Mouse (Mus musculus) heart, postnatal 0 days (tissue): ENCODE measurements around the gene Pde4d.

ENCODE experiments used
- CTCF ChIP-seq: IDR thresholded peaks from 2 replicates; pipeline ENCODE4 v1.5.1; 2016; ENCODE audit warnings: antibody characterized with exemption, control low read depth, low read depth
- EP300 ChIP-seq: IDR thresholded peaks from 2 replicates; pipeline ENCODE4 v1.6.1; 2016; ENCODE audit warnings: antibody characterized with exemption, low read depth

GRCm38 (mm10) chr13:109827341-109827740 lies 1377.6 kb downstream of the Pde4d start:
- TF ChIP-seq CTCF, result no peak
- no peak for TF ChIP-seq EP300
